Mouse (Mus musculus) bone marrow, adult 2 months (tissue): Measurements from ENCODE around the gene Renbp.

ENCODE experiments used
- CTCF ChIP-seq: fragments of 200-500 bp; IDR thresholded peaks from 2 replicates; pipeline ENCODE4 v1.5.1; 2011; ENCODE audit warnings: low read length, control low read depth; ENCODE audit not compliant: control insufficient read depth, insufficient read depth
- POLR2A ChIP-seq: fragments of 200-500 bp; IDR thresholded peaks from 2 replicates; pipeline ENCODE4 v1.6.1; 2011; ENCODE audit warnings: low read depth, mild to moderate bottlenecking, control low read depth, low read length, borderline replicate concordance; ENCODE audit not compliant: control insufficient read depth

DNA sequence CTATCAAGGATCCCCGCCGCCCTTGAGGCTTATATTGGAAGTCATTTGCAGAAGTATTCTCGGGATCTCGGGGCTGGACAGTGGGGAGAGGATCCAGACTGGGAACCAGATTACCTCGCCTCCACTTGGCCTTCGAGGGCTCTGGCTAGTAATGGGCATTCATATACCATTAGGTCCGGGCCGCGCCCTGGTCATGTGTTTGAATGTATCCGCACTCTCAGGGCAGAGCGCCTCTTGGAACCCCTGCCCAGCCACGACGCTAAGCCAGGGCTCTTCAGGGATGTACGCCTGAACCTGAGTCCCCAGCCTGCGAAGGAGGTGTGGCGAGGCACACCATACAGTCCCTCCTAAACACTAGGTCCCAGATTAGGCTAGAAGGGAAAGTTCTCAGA lies 49.6 kb downstream of the Renbp start:
- TF ChIP-seq POLR2A (no peak), CTCF (no peak)
